Mouse (Mus musculus) midbrain, embryonic 10.5 days (tissue): ENCODE data around the gene Aldh9a1. TPM values are rescaled to one million over a fixed set of nuclear protein-coding genes. Genes with fewer than 3 reads are reported as not detected.

ENCODE experiments used
- DNase-seq: peaks from one replicate; pipeline ENCODE4 v3.0.0-alpha.2; 2017; ENCODE audit warnings: low spot score
- H3K27ac ChIP-seq: fragments of 300-500 bp; sonication (generic); replicated peaks from 2 replicates; pipeline ENCODE4 v1.5.1; 2016; ENCODE audit warnings: mild to moderate bottlenecking
- H3K27me3 ChIP-seq: fragments of 300-500 bp; sonication (generic); 2 replicates; pipeline ENCODE4 v1.6.1; 2016; ENCODE audit warnings: low read depth, mild to moderate bottlenecking; ENCODE audit not compliant: poor library complexity, severe bottlenecking
- H3K36me3 ChIP-seq: fragments of 300-500 bp; sonication (generic); 2 replicates; pipeline ENCODE4 v1.6.1; 2016; ENCODE audit warnings: mild to moderate bottlenecking, moderate library complexity
- H3K4me1 ChIP-seq: fragments of 300-500 bp; sonication (generic); 2 replicates; pipeline ENCODE4 v1.6.1; 2016
- H3K4me3 ChIP-seq: fragments of 300-500 bp; sonication (generic); 2 replicates; pipeline ENCODE4 v1.5.1; 2016; ENCODE audit warnings: mild to moderate bottlenecking, moderate library complexity
- H3K9me3 ChIP-seq: fragments of 300-500 bp; sonication (generic); replicated peaks from 2 replicates; pipeline ENCODE4 v1.6.1; 2016; ENCODE audit warnings: mild to moderate bottlenecking
- WGBS: fragments of 180-500 bp; shearing (Covaris S2); methylation state at CpG from one replicate; pipeline ENCODE4 v1.1.7; 2016; 5-methylcytosine and 5-hydroxymethylcytosine counted together
- microRNA-seq: library from miRNA; unstranded; fragments of <30 nt; microRNA quantifications from one replicate; pipeline ENCODE4, GENCODE M21; 2017
- polyA plus RNA-seq: library from polyadenylated mRNA; unstranded; fragments of >200 nt; fragmentation: Nextera tagmentation; extraction: Ambion mirVana; gene quantifications from 2 replicates; pipeline ENCODE4 v1.2.1, GENCODE M21; 2016

Aldh9a1 gene
- polyA plus RNA-seq, 1 experiment from 2014 or later: 46.5 TPM

GRCm38 (mm10) chr1:167391241-167391640 lies 41.5 kb downstream of the Aldh9a1 start:
- whole genome bisulfite sequencing: 83% methylated on average over 6 of the region's 6 CpGs
- Histone ChIP-seq H3K36me3 (no peaks in the 10 kb centered on the region), H3K9me3 (no peaks in the 10 kb centered on the region), H3K4me1 (peaks cover 17% of the 10 kb centered on the region), H3K4me3 (no peak overlapping the region), H3K27me3 (peaks cover 46% of the 10 kb centered on the region), H3K27ac (no peak overlapping the region)
- DNase-seq: no peak

- H3K27ac ChIP-seq: no peak overlapping the region
- DNase-seq: no peak
- peaks cover 17% of the 10 kb centered on the region for H3K4me1 ChIP-seq
- H3K27me3 ChIP-seq: peaks cover 48% of the 10 kb centered on the region
- WGBS: 60% methylated on average over 2 of the region's 2 CpGs
- peak overlapping the region; percentile 78 for H3K4me3 ChIP-seq
- H3K36me3 ChIP-seq: no peaks in the 10 kb centered on the region
- H3K9me3 ChIP-seq: no peaks in the 10 kb centered on the region
Observed at GRCm38 (mm10) chr1:167392031-167392640, 42.3 kb downstream of the Aldh9a1 start.

DNA sequence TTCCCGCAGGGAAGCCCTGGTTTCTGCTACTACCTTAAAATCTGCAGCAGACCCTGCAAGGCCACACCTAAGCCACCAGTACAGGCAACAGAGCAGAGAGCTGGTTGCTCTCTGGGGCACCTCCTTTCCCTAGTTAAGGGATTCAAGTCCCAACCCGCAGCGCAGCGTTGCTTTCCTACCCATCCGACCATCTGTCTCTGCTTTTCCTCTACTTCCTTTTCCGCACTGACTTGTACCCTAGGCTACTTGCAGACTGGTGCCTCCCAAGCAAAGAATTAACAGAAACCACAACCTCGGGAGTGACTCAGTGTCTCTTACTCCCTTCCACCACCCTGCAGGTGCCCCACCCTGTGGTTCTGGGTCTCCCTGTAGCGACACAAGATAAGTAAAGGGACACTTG lies 42.9 kb downstream of the Aldh9a1 start:
- 12% methylated on average over 8 of the region's 8 CpGs for WGBS

DNA sequence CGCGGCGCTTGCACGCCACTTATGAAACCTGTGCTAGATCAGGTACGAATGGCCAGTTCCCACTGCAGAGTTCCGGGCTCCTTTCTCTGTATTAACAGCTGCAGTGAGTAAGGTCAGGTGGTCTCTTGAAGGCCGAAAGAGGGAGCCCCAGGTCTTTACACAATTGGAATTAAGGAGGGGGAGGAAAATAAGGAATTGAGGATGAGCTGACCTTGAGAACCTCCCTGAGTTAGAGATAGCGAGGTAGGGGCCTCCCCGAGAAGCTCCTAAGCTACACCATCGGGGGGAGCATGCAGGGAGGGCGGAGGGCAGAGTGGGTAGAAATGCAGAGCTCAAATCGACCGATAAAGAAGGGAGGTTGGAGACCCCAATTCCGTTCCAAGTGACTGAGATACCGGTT lies 43.5 kb downstream of the Aldh9a1 start:
- WGBS: 1% methylated on average over 15 of the region's 15 CpGs
- Histone ChIP-seq H3K36me3 (no peaks in the 10 kb centered on the region), H3K9me3 (no peaks in the 10 kb centered on the region), H3K4me3 (peak overlapping the region; percentile 78), H3K27ac (peak overlapping the region; percentile 96), H3K4me1 (peaks cover 17% of the 10 kb centered on the region), H3K27me3 (peaks cover 47% of the 10 kb centered on the region)
- no peak for DNase-seq

More for the DNA sequence above, 42.9 kb downstream of the Aldh9a1 start:
- H3K36me3 ChIP-seq: no peaks in the 10 kb centered on the region
- no peak overlapping the region; the same call in 1 of the 2 replicates for H3K27ac ChIP-seq
- peak overlapping the region; percentile 78 for H3K4me3 ChIP-seq
- H3K4me1 ChIP-seq: peaks cover 17% of the 10 kb centered on the region
- H3K9me3 ChIP-seq: no peaks in the 10 kb centered on the region
- peaks cover 48% of the 10 kb centered on the region for H3K27me3 ChIP-seq
- DNase-seq: no peak

DNA sequence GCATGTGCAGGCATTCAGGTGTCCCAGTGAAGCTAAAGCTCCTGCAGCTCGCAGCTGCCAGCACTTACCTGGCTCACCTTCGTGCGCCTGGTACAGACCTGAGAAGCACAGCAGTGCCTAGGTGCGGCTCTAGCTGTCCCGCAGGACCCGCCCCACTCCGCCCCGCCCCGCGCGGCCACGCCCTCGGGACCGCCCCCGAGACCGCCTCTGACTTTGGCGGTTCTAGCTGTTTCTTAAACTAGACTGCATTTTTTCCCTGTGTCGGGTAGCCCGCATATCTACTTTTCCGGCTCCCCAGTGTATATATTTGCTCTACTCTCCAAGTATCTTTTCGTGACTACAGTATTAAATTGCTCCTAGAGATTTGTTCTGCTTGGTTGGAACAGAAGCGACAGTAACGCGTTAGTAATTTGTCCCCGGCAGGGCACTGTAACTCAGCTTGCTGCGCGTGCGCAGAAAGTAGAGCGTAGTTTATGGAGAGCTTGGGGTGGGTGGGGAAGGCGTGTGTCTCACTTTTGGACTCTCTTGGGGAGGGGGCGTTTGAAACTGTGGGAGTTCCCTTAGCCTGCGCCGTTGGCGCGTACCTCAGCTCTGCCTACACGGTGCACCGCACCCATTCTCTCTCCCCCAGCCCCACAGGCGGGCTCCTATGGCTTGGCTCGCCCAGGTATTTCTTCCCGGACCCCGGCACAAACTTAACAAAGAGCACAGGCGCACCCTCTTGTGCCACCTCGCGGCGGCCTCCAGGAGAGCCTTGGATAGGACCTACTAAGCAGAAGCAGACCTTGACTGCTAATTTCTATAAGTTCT lies 44.1 kb downstream of the Aldh9a1 start, which contains the start of gene Mgst3:
Gene Mgst3, minus strand, starts transcription at position 159 of the 810 bp plus-strand sequence.
- DNase-seq: peak; percentile 93
- under 1% methylated on average over 45 of the region's 45 CpGs for WGBS
- Histone ChIP-seq H3K4me3 (peak within 1 kb of the TSS; percentile 78), H3K4me1 (peaks cover 17% of the 10 kb centered on the region), H3K27me3 (peaks cover 41% of the 10 kb centered on the region), H3K9me3 (no peaks in the 10 kb centered on the region), H3K27ac (peak within 1 kb of the TSS; percentile 96), H3K36me3 (no peaks in the 10 kb centered on the region)

DNA sequence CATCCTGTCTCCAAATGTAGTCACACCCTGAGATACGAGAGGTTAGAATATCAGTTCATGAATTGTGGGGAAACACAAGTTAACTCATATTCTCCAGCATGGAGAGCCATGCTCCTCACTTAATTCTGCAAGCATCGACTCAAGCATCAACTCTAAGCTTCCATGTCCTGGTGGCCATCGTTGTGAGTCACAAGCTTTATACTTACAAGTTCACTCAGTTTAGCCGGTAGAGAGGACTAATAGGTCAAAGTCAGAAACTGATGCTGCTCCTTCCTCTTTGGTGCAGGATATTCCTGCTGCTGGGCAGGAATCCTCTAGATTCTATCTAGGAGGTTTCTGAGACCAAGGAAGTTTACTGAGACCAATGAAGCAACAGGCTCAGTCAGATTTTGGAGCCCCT lies 55.4 kb downstream of the Aldh9a1 start:
- H3K27me3 ChIP-seq: no peaks in the 10 kb centered on the region; the same call in 1 of the 2 replicates
- H3K27ac ChIP-seq: no peak overlapping the region
- no peak overlapping the region for H3K4me3 ChIP-seq
- H3K9me3 ChIP-seq: no peaks in the 10 kb centered on the region
- H3K4me1 ChIP-seq: no peaks in the 10 kb centered on the region
- no peaks in the 10 kb centered on the region for H3K36me3 ChIP-seq
- DNase-seq: no peak
- WGBS: 85% methylated on average over 4 of the region's 4 CpGs

DNA sequence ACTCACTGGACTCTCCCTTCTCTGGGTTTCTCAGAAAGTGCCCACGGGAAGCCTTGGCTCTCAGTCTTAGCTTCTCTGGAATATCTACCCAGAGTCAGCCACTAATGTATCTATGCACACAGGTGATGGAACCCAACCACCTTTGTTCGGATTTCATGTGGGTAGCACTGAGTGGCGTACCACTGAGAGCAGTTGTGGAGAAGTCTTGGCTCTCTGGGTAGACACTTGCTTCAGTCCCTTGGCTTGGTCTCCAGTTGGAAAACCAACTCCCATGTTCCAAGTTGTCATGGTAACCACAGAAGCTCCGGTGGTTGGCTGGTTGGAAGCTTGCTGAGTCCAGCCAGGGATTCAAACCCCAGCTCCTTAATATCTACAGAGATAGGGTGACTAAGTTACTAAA lies 59.8 kb downstream of the Aldh9a1 start:
- H3K9me3 ChIP-seq: no peaks in the 10 kb centered on the region
- DNase-seq: no peak
- no peaks in the 10 kb centered on the region; the same call in 1 of the 2 replicates for H3K27me3 ChIP-seq
- 77% methylated on average over 4 of the region's 4 CpGs for WGBS
- no peaks in the 10 kb centered on the region for H3K4me1 ChIP-seq
- no peaks in the 10 kb centered on the region for H3K36me3 ChIP-seq
- no peak overlapping the region for H3K27ac ChIP-seq
- no peak overlapping the region for H3K4me3 ChIP-seq

DNA sequence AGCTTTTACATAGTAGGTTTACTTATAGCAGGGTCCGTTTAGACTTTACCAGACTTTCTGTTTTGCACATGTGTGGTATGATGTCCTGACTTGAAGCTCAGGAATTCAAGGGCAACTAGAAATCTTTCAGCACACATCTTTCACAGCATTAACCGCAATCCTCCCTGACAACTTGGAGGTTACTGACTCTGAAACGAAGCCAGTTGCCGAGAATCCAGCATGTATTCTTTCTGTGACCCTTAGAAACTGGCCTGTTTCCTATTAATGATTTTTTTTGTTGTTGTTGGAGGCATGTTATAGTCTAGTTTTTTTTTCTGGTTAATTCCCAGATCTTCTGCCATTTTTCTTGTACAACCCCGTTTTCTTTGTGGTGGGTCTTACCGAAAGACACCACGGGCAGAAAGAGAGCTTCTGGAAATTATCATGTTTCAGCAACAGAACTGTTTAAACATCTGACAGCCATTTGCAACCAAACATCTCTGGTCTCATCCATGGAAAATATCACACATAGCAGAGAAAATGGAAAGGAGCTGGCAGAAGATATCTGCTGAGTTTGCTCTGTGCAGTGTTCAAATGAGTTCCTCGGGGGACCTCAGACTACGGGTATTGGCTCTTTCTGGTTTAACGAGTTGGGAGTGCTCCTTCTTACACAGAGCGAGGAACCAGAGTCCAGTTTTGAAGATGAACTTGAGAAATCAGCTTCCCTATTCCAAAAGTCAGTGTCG lies 62.4 kb downstream of the Aldh9a1 start:
- WGBS: 85% methylated on average over 12 of the region's 12 CpGs
- Histone ChIP-seq H3K9me3 (no peaks in the 10 kb centered on the region), H3K4me1 (no peaks in the 10 kb centered on the region), H3K27me3 (no peaks in the 10 kb centered on the region; the same call in 1 of the 2 replicates), H3K36me3 (no peaks in the 10 kb centered on the region), H3K4me3 (no peak overlapping the region), H3K27ac (no peak overlapping the region)
- DNase-seq: no peak

GRCm38 (mm10) chr1:167414846-167415245 lies 65.1 kb downstream of the Aldh9a1 start:
- 6% methylated on average over 7 of the region's 7 CpGs for WGBS
- Histone ChIP-seq H3K36me3 (no peaks in the 10 kb centered on the region), H3K9me3 (no peaks in the 10 kb centered on the region), H3K4me1 (no peaks in the 10 kb centered on the region), H3K27me3 (no peaks in the 10 kb centered on the region), H3K27ac (no peak overlapping the region), H3K4me3 (no peak overlapping the region)
- DNase-seq: peak; percentile 68

Small RNAs within 50 kb of the gene (microRNA-seq; reads per million reads assigned to microRNA genes)
- gene Gm25911: 6.3 reads per million, percentile 15 among the genes with 10 or more reads in this experiment

Other genes with a start within 250 kb of the Aldh9a1 start
- gene Uck2, start 64.7 kb upstream of the Aldh9a1 start, polyA plus RNA-seq: 101 and 109 TPM in 2 replicates
- 85.4 and 87.1 TPM in 2 replicates for gene Tmco1, start 41.6 kb upstream of the Aldh9a1 start, polyA plus RNA-seq
- gene Mgst3, start 43.9 kb downstream of the Aldh9a1 start, polyA plus RNA-seq: 63.5 and 66.2 TPM in 2 replicates
- gene Lrrc52, start 116.8 kb downstream of the Aldh9a1 start, polyA plus RNA-seq: not detected in 2 replicates
- gene Rxrg, start 248.4 kb downstream of the Aldh9a1 start, polyA plus RNA-seq: 2.2 and 3.2 TPM in 2 replicates